Mouse (Mus musculus) frontal cortex, adult (tissue): Measurements from ENCODE around the gene Ikzf3.

Experiments used
- ATAC-seq: cut with Nextera tagmentation; 2 replicates; pipeline ENCODE4 v1.9.2; 2017; ENCODE audit warnings: mild to moderate bottlenecking, moderate library complexity, mixed read lengths; ENCODE audit not compliant: low TSS enrichment

Ikzf3 gene

GRCm38 (mm10) chr11:98446562-98447474 is 99.0 kb downstream of the Ikzf3 start:
- ATAC-seq = no peak

- ATAC-seq = no peak
Measured at GRCm38 (mm10) chr11:98446213-98446561, 99.6 kb downstream of the Ikzf3 start, which contains the start of gene Grb7. Gene Grb7 (plus strand): TSS chr11:98446394.

- no peak for ATAC-seq
Measured at GRCm38 (mm10) chr11:98445679-98446078, 100.2 kb downstream of the Ikzf3 start.

GRCm38 (mm10) chr11:98445238-98445637 is 100.6 kb downstream of the Ikzf3 start:
- no peak for ATAC-seq

- ATAC-seq = no peak
Measured at GRCm38 (mm10) chr11:98443688-98444087, 102.1 kb downstream of the Ikzf3 start.

GRCm38 (mm10) chr11:98438331-98439158 is 107.3 kb downstream of the Ikzf3 start, which contains the start of gene Mien1:
Gene Mien1 (minus strand): TSS chr11:98438991.
- peak; percentile 95 for ATAC-seq

GRCm38 (mm10) chr11:98437441-98437840 is 108.4 kb downstream of the Ikzf3 start:
- ATAC-seq = no peak

- no peak for ATAC-seq
Measured at GRCm38 (mm10) chr11:98435723-98436122, 110.1 kb downstream of the Ikzf3 start.

GRCm38 (mm10) chr11:98431743-98432502 is 113.9 kb downstream of the Ikzf3 start:
- no peak for ATAC-seq

GRCm38 (mm10) chr11:98428436-98428835 is 117.4 kb downstream of the Ikzf3 start:
- no peak for ATAC-seq

- no peak for ATAC-seq
Measured at GRCm38 (mm10) chr11:98426592-98426991, 119.2 kb downstream of the Ikzf3 start.

- no peak for ATAC-seq
Measured at GRCm38 (mm10) chr11:98418939-98419547, 126.8 kb downstream of the Ikzf3 start.

- ATAC-seq = no peak
Measured at GRCm38 (mm10) chr11:98418273-98418672, 127.6 kb downstream of the Ikzf3 start.

- no peak for ATAC-seq
Measured at GRCm38 (mm10) chr11:98417074-98417473, 128.8 kb downstream of the Ikzf3 start.
